Mouse (Mus musculus): ENCODE results near the gene Asna1.

The Asna1 gene

DNA sequence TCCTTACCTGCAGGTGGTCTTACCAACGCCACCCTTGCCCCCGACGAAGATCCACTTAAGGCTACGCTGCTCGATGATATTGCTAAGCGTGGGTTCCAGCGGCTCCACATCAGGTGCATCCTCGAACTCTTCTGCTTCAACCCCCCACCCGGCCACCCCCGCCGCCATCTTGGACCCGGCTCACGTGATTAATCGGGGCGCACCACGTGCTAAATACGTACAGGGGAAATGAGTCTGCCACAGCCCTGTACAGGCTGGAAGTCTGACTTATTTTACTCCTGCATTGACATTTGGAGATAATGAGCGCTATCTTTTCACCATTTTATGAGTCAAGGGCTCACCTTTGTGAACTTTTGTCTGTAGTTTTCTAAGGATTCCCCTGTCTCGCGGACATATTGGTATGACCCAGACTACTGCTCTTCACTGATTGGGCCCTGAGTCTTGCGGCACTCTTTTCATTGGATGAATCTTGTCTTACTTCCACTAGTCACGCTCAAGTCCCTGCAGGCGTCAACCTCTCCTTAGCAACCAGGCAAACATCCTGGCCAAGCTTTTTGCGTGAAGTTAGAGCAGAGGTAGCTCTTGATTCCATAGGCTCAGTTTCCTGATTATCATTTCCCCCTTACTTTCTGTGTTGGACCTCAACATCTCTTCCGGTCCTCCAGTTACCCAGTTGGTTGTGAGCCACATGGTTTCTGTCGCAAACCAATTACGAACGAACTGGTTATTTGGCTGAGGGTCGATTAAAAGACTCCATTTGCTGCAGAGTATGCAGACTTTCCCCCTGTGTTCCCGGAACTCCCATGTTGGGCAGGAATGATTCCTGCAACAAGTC lies at the start of gene Asna1:
Gene Asna1, minus strand, starts transcription at position 184 of the 835 bp plus-strand sequence.
- peak; percentile 85 to 88 for DNase-seq (ENCODE audit: low spot score in 2 of 2)

DNA sequence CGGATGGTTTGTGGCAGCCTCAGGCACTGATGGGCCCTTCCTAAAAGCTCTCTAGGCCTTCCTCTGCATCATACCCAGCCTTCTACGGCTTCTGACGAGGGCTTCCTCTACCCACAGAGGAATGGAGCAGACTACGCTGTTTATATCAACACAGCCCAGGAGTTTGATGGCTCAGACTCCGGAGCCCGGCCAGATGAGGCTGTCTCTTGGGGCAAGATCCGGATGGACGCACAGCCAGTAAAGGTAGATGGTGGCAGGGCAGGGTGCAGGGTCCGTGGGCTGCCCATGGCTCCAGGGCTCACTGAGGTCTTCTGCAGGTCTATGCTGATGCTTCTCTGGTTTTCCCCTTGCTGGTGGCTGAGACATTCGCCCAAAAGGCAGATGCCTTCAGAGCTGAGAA lies 49.5 kb upstream of the Asna1 start:
- DNase-seq (ENCODE audit: low spot score in 2 of 2): no peak

DNA sequence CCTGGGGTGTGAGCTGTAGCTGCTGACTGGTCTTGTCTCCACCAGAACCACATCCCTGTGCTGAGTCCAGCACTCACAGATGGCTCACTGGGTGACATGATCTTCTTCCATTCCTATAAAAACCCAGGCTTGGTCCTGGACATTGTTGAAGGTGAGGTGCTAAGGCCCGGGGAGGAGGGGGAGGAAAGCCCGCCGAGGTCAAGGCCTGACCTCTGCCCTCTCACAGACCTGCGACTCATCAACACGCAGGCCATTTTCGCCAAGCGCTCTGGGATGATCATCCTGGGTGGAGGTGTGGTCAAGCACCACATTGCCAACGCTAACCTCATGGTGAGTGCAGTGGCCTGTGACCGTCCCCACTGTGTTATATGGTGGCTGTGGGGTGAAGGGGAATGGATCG lies 49.1 kb upstream of the Asna1 start:
- no peak for DNase-seq (ENCODE audit: low spot score in 2 of 2)

DNA sequence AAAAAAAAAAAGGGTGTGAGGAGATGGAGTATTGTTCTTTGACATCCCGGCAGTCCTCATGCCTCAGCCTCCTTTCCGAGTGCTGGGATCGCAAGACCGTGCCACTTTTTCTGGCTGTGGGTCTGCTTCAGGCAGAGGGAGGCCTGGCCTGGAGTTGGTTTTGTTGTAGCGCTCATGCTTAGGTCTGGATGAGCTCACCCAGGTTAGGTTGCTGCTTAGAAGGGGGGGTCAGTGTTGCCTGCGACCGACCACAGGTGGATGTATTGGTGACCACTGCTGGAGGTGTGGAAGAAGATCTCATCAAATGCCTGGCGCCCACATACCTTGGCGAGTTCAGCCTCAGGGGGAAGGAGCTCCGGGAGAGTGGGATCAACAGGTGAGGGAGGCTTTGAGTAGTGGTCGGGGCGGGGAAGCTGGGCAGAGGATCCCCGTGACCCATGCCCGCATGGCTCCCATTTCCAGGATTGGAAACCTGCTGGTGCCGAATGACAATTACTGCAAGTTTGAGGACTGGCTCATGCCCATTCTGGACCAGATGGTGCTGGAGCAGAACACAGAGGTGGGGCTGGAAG lies 48.0 kb upstream of the Asna1 start:
- no peak for DNase-seq (ENCODE audit: low spot score in 2 of 2)

DNA sequence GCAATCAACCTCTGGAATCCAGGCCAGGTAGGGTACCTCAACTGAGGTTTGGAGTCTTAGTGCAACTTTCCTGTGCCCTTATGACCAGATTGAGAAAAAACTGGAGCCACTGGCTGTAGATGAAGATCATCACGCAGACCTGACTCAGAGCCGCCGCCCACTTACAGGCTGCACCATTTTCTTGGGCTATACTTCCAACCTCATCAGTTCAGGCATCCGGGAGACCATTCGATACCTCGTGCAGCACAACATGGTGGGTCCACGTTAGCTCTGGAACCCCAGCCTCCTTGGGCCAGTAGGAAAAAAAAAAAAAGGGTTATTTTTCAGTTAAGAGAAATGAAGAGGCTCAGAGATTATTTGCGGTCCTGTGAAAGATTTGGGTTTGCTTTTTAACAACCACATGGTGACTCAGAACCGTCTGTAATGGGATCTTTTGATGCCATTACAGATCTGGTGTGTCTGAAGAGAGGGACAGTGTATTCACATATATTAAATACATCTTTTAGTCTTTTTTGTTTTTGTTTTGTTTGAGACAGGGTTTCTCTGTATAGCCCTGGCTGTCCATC lies 47.4 kb upstream of the Asna1 start:
- no peak for DNase-seq (ENCODE audit: low spot score in 2 of 2)

DNA sequence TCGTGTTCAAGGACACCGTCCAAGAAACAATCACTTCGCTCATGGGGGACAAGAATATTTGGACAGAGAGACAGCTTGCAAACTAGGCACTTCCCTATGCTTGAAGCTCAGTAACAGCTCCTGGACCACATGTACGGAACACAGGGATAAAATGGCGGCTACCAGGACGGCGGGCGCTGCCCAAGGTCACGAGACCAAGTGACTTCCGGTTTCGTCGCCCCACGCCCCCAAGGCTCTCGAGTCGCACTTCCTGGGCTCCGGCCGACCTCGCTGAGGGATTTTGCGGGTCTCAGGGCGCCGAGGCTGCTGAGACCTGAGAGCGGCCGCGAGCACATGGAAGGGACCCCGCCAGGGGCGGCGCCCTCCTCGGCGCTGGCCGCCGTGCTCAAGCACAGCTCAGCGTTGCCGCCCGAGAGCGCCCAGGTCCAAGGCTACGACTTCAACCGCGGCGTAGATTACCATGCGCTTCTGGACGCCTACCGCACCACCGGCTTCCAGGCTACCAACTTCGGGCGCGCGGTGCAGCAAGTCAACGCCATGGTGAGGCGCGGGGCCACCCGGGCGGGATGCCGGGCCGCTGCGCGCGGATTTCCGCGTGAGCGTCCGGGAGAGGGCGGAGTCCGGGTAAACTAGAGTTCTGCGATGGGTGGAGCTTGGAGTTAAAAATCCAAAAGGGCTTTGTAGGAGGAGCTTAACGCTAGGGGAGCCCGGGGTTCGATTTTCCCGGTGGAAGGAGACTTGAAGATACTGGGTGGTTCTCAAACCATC lies 46.6 kb upstream of the Asna1 start, which contains the start of gene Dhps:
Gene Dhps, plus strand, starts transcription at position 244 of the 768 bp plus-strand sequence.
- peak; percentile 91 to 94 for DNase-seq (ENCODE audit: low spot score in 2 of 2)

DNA sequence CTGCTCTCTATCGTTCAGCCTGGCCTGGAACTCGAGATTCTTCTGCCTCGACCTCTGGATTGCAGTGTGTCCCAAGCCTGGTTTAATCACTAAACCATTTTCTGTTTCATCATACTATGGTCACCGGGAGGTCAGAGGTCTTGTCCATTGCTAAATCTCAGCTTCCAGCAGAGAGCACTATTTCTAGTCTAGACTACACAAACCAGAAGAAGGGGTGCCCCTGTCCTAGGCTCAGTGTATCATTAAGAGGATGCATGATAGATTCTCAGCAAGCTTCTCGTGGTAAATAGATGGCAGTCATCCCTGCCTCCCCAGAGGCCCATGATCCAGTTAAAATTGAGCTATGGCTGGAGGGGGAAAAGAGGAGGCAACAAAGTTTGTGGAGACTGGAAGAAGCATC lies 46.0 kb upstream of the Asna1 start:
- DNase-seq (ENCODE audit: low spot score in 2 of 2): no peak

DNA sequence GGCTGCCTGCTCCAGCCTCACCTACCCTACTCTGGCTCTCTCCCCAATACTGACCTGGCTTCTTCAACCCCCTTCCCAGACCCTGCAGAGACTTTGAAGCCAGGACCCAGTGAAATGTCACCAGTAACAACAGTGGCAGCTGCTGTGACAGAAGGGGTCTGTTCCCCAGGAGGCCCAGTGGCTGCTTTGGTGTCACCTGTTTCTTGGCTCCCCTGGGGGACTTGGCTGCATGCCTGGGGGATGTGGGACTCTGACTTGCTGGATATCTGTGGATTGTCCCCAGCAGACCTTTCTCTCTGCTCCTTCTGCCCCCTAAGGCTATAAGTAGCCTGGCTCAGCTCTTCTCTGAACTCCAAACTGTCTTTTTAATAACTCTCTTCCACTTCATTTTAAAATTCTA lies 42.9 kb upstream of the Asna1 start, which contains the start of gene Gm5741:
Gene Gm5741, minus strand, starts transcription at position 1 of the 400 bp plus-strand sequence.
- DNase-seq (ENCODE audit: low spot score in 2 of 2): no peak

DNA sequence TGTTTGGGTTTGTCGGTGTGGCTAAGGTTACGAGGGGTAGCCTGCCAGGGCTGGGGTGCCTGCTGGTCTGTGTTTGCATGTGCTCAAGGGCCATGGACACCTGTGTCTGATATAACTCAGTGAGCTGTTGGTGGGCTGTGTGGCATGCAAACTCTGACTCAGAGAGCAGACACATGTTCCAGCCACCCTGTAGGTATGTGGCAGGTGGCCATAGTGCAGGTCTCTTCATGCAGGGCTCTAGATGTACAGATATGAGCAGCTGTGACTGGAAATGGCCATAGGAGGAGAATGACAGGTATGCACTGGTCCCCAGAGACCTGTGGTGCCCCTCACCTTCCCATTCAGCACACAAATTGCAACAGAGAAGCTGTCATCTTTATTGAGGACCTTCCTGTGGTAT lies 42.1 kb upstream of the Asna1 start:
- no peak for DNase-seq (ENCODE audit: low spot score in 2 of 2)

DNA sequence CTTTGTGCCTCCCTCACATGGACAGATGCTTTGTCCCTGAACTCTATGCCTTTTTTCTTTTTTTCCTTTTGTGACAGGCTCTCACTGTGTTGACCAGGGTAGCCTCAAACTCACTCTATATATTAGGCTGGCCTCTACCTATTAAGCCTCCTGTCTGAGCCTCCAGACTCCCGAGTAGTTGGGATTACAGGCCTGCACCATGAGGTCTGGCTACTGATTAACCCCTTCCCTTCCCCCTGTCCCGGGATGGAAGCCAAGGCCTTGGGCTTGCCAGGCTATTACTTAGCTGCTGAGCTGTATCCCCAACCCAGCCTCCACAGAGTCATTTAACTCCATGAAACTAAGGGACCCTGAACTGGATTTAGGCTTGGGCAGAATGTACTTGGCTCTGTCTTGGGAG lies 40.1 kb upstream of the Asna1 start:
- DNase-seq (ENCODE audit: low spot score in 2 of 2): no peak

DNA sequence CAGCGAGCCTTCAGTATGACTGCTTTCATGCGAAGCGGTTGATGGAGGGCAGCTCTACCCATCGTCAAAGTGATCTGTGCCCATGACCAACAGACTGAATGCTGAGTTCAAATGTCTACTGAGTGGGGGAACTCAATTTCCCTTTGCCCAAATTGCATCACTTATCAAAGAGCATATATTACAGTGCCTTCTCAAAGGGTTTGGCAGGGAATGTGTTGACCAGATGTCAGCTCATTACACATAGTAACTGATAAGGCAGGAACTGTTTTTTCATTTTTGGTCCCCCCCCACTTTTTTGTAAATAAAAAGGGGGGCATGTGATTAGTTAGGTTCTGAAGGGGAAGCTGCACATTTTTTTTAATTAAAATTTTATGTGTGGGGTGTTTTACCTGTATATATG lies 37.5 kb upstream of the Asna1 start:
- DNase-seq (ENCODE audit: low spot score in 2 of 2): no peak

DNA sequence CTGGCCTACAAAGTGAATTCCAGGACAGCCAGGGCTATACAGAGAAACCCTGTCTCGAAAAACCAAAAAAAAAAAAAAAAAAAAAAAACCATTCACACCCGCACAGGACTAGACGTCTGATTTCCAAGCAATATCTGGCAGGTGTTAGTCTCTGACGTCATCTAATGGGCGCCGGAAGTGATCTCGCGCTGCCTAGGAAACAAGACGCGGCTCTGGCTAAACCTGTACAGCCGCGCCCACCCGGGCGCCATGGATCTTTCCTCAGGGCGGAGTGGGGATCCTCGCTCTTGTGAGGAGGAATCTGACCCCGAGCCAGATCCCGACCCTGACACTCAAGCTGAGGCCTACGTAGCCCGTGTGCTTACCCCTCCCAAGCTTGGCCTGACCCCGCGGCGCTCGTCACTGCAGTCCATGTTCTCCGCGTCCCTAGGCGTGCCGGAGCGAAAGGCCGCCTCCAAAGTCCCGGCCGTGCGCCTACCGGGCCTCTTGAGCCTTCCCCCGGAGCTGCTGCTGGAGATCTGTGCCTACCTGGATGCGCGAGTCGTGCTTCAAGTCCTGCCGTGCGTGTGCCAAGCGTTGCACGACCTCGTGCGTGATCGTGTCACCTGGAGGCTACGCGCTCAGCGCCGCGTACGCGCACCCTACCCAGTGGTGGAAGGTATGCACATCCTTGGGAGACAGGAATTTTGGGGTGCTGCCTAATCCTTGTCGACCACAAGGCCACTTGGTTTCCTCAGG lies 35.0 kb upstream of the Asna1 start, which contains the start of gene Fbxw9:
Gene Fbxw9, plus strand, starts transcription at position 177 of the 738 bp plus-strand sequence.
- peak; percentile 89 to 96 for DNase-seq (ENCODE audit: low spot score in 2 of 2)

DNA sequence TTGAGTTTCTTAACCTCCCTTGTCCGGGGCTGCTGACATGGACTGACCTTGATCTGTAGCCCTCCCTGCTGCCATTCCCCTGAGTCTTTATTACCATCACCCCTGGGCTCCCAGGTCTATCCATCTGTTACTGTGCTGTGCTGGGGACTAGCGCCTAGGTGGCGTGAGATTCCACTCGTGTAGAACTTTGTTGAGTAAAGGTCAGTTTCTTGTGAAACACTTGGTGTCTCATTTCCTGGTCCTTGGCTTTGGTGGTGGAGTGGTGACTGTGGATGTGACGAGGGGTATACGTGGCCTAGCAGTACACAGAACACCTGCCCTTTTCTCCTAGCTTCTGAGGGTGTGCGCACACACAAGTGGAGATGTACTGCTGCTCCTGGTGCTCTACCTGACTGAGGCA lies 32.3 kb upstream of the Asna1 start:
- DNase-seq (ENCODE audit: low spot score in 2 of 2): no peak

DNA sequence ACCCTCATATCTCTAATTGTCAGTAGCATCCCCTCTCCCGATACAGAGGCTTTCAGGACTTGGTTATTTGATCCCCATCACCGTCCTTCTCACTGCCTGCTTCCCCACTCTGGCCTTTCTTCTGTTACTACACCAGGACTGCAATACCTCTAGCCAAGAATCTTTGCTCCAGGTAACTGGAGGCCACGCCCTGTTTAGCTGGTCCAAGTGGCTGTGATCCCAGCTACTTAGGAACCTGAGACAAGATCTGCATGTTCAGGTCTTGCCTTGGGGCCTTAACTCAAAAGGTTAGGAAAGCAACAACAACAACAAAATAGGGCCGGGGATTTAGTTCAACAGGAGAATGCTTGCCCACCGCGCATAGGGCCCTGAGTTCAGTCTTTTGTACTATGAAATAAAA lies 18.5 kb upstream of the Asna1 start:
- DNase-seq (ENCODE audit: low spot score in 2 of 2): no peak

DNA sequence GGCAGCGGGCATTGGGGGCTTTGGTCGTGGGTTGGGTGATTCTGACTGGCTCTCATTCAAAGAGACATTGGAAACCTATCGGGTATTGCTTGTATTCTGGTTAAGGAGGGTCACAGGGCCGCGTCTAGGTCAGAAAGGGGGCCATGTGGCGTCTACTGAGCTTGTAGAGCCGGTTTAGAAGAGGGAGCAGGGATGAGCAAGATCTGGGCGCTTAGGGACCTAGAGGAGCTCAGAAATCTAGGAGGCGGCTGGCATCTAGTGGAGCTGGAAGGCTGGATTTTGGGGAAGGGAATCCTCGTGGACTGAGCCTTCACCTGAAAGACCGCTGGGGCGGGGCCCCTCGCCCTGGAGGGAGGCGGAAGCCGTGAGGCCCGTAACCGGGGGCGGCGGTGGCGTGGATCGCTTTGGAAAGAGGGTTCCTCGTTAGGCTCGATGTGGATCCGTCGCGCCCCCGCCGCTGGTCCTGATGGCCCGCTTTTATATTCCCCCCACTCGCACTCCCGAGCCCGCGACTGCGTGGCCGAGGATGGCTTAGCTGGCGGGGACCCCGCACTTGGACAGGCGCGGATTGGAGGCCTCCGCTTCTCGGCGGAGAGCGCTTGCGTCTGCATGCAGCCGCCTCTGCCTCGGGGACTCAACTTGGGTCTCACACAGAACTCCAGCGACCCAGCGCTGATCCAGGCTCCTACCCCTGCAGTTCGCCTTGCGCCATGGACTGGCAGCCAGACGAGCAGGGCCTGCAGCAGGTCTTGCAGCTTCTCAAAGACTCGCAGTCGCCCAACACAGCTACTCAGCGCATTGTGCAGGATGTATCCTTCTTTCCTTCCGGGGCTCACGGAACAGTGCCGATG lies 12.8 kb upstream of the Asna1 start:
- DNase-seq (ENCODE audit: low spot score in 2 of 2): peak; percentile 67 to 70

DNA sequence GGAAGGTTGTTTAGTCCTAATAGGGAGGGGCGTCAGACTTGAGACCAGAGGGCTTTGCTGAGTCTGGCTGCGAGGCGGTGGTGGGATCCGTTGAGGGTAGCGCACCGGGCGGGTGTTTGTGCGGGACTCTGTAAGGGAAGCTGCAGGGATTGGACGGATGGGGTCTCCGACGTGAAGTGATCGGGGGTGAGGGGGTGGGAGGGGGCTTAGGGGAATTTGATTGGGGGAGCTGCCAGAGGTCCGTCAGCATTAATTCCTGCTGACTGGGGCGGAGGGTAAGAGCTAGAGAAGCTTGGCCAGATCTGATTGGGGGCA lies 12.2 kb upstream of the Asna1 start:
- no peak for DNase-seq (ENCODE audit: low spot score in 2 of 2)

DNA sequence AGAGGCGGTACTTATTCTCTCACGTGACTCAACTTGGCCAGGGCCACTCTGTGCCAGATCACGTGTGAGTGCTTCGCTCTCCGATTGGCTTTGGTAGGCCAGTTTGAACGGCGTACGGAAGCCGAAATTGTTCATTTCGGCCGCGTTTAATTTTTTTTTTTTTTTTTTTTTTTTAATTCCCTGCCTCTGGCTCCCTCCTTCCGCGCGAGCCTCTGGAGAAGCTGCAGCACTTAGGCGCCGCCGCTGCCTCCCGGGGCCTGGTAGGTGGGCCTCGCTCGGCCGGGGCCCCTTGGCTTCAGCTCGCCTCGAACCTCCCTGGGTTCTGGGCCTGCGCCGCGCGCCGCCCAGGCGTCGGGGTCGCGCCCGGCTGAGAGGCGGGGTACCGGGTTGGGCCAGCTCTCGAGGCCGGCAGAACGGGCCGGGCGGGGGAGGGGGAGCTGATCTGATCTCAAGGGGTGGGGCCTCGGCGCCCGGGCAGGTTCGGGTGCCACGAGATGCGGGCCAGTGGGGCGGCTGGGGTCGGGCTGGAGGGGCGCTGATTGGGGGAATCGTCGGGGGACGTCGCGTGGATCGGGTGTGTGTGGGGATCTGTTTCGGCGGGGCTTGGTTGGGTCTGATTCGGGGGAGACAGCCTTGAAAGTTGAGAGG lies 11.8 kb upstream of the Asna1 start, which contains the start of gene Tnpo2:
Gene Tnpo2, plus strand, starts transcription at position 198 of the 648 bp plus-strand sequence.
- peak; percentile 86 to 95 for DNase-seq (ENCODE audit: low spot score in 2 of 2)

DNA sequence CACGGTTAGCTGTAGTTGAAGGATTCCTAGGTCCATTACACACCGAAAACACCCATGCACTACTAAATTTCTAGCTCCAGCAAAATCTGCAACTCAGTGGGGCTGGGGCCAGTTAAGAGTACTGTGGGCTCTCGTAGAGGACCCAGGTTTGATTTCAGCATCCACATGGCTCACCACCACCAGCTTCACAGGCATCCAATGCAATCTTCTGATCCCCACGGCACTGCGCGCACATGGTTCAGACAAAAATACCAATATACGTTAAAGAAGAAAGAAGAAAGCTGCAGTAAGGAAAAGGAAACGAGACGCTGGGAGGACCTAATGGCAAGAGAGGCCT lies 11.3 kb upstream of the Asna1 start:
- no peak for DNase-seq (ENCODE audit: low spot score in 2 of 2)

DNA sequence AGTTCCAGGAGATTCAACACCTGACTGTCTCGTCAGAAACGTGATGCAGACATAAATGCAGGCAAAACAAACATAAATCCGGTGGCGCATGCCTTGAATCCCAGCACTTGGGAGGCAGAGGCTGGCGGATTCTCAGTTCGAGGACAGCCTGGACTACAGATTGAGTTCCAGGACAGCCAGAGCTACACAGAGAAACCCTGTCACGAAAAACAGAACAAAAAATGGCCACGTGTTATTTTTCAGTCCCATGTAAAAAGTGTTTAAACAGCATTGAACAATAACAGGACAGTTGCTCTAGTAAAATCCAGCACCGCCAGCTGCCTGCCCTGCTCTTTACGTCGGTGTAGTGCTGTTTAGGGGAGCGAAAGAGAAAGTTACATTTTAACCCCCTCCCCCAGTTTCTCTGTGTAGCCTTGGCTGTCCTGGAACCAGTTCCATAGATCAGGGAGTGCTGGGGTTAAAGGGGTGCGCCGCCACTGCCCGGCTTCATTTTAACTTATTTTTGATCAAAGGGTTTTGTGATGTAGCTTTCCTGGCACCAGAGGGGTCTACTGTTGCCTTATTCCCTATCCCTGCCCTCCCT lies 10.7 kb upstream of the Asna1 start:
- DNase-seq (ENCODE audit: low spot score in 2 of 2): peak in 1 of 2 experiments; percentile 23
